Mouse (Mus musculus) testis, adult 2 months (tissue): Measurements from ENCODE around the gene Tesmin.

Source experiments
- CTCF ChIP-seq: fragments of 200-500 bp; IDR thresholded peaks from 2 replicates; pipeline ENCODE4 v1.5.1; 2012; ENCODE audit warnings: low read depth, mild to moderate bottlenecking, inconsistent platforms, low read length, moderate library complexity; ENCODE audit not compliant: control insufficient read depth, insufficient read depth, insufficient replicate concordance
- POLR2A ChIP-seq: fragments of 200-500 bp; IDR thresholded peaks from 2 replicates; pipeline ENCODE4 v1.6.1; 2012; ENCODE audit warnings: low read depth, mild to moderate bottlenecking, inconsistent platforms, low read length, moderate library complexity; ENCODE audit not compliant: control insufficient read depth

- no peak for TF ChIP-seq POLR2A
- no peak for TF ChIP-seq CTCF
These were observed 12.6 kb upstream of the Tesmin start for GRCm38 (mm10) chr19:3375945-3376495.
